Mouse (Mus musculus): Measurements from ENCODE around the gene Vapb. TPM values are rescaled to one million over a fixed set of nuclear protein-coding genes. Genes with fewer than 3 reads are reported as not detected.

Gene Vapb
- polyA plus RNA-seq, 2 experiments from 2014 or later: 1.5 to 1.7 TPM

DNA sequence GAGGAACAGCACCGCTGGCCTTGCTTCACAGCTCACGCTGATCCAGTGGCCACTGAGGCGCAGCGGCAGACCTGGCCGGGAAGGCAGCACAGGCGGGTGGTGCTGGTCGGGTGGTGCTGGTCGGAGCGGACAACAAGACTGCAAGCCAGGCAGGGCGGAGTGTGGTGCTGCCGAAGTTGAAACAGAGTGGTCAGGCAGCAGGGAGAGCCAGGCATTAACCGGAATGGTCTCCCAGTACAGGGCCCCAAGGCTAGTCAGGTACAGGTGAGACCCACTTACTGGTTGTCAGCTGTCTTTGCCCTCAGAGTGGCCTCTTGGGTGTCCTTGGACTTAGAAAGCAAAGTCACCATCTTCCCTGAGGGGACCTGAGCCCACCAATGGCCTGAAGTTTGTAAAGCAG lies 56.7 kb downstream of the Vapb start:
- ATAC-seq: no peak

DNA sequence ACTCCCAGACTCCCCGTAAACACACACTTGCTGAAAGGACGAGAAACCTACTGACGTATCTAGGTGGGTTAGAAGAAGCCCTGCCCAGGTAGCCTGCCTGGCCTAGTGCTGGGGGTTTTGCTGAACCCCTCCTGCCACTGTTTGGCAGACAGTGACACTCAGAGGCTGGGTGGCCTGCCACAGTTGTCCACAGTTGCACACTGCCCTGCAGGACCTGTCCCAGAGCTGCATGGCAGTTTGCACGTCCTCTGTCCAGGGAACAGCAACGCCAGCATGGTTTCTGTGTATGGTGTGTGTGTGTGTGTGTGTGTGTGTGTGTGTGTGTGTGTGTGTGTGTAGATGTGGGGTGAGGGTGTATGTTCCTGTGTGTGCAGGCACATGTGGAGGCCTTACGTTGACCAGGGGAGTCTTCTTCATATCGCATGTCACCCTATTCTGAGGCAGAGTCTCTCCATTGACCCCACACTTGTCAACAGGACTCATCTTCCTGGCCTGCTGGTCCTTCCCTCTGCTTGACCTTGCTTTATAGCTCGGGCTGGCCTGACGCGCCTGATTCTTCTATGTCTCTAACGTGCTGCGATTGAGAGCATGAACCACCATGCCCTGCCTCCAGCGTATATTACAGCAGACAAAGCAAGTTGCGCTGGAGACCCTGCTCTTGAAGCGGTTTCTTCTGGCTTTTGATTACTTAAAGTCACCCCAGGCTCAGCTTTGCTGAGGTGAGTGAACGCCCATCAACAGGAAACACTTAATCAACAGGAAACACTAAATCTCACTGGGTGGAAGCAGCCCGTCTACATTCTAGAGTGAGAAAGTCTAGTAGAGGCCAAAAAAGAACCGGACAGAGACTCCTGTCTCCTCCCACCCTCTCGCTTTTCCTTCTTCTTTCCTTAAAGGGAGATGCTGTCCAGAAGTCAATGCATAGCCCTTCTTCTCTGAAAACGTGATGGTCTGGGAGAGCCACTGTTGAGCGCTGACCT lies 57.5 kb downstream of the Vapb start:
- peak; percentile 77 for ATAC-seq

DNA sequence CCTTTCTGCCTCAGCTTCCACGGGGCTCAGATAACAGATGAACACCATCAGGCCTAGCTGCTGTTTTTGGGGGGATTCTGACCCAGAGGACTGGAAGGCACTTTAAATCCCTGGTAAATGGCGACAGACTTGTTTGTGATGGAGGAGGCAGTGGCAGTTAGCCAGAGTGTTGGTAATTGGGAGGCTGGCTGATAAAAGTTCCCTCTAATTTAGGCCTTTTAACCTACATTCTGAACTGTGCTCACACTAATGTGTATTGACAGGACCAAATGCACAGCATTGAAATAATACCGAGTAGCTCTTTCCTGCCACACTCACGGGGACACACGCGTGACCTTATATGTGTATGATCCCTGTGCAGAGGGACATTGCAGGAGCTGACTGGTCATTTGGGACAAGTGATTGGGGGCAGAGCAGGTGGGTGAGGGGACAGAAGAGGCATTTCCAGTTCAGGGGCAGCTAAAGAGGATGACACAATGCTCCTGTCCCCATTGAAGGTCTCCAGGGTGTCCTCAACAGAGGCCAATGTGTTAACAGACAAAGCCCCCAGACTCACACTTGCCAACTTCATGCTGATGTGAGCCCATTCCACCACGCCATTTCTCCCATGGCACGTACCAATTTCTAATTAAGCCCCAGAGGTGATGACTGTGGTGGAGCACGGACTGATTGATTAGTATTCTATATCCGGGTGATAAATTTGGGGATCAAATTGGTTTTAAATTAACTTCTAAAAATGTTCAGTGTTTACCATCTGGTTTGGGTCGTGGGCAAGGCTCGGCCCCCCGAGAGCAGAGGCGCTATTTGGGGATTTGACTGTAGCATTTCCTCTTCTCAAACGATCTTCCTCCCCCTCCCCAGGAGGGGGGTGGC lies 58.7 kb downstream of the Vapb start:
- ATAC-seq: no peak

DNA sequence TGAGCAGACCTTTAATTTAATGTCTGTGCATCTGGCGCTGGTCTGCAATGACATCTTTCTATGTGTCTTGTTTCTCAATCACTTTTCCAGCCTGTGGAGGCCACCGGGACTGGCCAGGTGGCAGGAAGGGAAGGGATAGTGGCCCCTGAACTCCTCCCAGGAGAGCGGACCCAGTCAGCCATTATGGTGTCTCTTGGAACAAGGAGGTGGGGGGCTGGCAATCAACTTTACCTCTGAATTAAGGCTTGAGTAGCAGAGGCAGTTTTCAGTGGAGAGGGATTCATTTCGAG lies 59.3 kb downstream of the Vapb start:
- no peak for ATAC-seq

DNA sequence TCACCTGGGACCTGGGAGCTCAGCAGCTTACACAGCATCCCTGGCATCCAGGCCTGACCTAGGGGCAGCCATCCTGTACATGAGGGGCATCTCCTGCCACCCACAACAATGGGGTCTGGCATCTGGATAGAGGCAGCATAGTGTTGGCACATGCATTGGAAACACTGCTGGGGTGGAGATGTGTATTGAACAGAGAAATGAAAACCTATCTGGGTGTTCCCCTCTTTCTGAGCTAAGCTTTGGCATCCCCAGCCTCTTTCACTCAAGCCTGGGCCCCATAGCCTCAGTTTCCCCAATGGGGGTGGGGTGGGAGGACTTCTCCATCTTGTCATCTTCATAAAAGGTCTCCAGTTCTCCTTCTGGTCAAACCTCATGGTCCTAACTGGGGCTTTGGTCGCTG lies 62.2 kb downstream of the Vapb start:
- ATAC-seq: no peak

DNA sequence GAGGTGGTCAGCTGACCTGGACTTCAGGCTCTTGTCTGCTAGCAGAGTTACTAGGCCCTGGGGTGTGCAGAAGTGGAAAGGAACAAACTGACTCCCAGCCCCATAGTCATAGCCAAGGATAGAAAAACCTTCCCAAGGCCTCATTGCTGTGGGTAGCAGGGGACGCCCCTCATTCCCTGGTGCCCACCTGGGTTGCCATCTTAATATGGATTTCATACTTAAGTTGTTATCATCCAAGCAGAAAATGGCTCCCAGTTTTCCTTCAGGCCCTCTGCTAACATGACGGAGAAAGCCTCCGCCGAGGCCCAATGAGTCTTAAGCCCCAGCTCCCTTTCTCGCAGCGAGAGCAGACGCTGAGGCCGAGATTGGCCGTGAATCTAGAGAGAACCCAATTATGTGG lies 63.3 kb downstream of the Vapb start:
- ATAC-seq: no peak

DNA sequence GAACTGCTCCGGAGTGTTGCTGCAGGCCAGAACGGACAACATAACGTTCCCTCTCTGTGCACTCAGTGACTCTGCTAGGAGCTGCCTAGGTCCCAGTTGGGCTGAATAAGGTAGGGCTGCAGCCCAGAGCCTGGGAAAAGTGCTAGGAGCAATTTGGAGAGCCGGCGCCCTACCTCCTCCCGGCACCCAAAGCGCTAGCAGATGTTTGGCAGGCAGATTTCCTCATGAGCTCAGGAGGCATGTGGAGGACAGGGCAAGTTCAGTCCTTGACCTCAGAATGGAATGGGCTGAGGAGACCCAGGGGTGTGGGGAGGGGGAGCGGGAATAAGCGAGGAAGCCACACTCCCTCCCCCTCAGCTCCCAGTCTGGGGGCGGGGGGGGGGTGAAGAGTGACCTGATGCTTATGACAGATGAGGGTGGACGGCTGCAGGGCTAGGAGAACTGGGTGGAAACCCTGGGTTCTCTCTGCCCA lies 64.1 kb downstream of the Vapb start:
- ATAC-seq: no peak

DNA sequence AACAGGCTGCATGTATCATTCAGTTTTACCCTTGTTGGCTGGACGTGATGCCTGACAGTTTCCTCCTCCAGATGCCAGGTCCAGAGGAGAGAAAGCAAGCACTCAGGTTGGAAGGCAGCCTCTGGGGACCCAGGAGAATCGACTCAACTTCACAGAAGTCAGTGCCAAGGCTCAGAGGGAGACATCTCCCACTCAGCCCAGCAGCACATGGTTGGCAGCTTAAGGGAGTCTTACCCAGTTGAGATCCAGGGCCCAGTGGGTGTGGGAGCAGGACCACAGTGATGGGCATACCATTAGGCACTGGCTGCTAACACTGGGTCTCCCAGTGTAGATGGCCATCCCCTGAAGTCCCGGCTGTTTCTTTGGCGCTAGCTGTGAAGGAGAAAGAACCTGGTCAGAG lies 64.9 kb downstream of the Vapb start:
- no peak for ATAC-seq

DNA sequence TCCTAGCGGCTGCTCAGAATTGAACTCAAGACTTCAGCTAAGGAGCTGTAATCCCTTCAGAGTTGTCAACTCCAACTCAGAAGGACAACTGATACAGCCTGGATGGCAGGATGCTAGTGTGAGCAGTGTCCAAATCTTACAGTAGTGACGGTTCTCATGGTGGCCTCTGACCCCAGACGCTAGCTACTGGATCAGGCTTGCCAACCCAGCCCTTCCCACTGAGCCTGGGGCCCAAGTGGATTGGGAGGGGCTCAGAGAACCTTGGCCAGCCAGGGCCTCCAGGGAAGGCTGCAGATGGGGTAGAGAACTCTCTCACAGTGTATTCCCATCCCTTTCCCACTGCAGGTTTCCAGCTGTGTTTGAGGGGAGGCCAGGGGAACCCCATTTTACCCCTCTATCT lies 65.6 kb downstream of the Vapb start:
- ATAC-seq: no peak

DNA sequence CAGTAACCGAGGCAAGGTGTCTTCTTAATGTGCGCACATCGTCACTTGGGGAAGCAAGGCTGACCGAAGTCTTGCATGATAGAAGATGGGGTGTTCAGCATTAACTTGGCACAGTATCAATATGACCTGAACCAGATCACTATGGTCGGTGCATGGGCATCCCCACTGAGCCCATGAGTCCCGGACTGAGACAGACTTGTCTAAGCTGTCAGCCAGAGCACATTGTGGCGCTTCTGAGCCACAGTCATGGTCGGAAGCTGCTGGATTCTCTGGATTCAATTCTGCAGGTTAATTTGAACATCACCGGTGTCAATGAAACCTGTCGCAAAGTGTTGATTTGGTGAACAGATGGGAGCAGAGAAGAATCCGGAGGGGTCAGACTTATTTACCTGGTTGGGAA lies 66.5 kb downstream of the Vapb start:
- ATAC-seq: no peak

DNA sequence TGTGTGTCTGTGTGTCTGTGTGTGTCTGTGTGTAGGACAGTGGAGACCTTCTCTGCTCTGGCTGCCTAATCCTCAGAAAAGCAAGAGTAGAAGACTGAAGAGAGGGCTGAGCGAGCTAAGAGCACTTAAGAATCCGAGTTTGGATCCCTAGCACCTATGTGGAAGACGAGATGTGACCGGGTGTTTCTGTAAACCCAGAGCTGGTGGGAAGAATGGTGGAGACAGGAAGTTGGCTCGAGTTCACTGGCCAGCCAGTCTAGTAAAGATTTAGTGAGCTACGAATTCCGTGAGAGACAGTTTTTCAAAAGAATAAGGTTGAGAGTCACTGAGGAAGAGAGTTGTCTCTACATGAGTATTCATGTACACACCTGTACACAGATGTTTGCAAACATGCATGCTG lies 69.3 kb downstream of the Vapb start:
- no peak for ATAC-seq

DNA sequence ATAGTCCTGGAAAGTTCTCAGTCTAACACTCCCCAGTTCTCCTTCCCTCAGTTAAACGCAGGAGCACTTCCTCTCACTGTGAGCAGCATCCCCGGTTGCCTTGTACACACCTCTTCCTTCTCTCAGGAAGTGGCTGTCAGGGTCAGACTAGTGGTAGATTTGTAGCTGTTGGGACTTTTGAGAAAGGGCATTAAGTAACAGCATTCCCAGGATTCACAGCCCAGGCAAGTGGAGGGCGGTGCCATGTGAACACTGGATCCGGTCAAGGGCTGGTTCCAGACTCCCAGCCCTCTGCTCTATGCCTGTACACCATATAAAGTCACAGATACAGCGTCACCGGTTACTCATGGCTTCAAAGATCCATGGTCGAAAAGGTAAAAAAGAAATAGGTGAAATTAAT lies 71.6 kb downstream of the Vapb start:
- ATAC-seq: no peak

DNA sequence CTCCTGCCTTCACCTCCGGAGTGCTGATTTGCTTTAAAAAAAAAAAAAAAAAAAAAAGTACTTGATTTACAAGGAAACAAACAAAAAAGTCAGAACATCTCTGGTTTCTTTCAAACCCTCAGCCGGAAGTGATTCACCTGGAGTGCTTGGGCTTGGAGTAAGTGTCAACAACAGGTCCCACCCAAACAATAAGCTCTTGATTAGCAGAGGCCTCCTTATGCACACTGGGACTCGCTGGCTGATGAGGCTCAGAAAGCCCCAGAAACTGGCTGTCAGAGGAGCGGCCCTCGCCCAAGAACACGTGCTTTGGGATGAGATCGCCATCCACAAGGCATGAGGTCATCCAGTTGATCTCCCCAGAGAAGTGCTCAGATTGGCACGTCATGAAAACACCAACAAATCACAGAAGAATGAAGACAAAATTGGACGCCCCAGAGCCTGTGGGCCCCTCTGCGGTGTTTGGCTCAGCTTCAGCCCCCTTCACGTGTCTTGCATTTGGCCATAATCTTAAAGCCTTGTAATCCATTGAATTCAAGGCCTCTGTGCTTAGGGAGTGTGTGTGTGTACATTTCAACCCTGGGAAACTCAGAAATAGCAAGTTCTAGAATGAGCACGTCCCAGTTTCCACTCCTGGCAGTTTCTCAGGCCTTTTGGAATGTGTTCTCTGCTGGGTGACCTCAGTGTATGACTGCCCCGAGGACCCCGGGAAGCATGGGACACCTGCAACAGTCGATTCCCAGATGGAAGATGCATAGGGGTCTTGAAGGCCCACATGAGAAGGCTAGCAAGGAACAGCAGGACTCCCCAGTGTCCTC lies 72.9 kb downstream of the Vapb start:
- no peak for ATAC-seq

DNA sequence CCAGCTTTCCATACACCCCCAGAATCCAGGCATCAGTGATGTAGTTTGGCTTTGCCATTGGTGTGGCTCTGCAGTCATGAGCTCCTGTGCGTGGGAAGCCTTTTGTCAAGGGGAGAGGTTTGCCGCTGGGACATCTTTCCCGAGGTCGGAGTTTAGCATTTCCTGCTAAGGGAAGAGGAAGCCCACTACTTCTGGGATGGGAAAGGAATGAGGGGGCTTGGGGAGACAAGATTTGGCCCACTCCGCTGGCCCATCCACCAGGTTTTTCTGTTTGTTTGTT lies 73.5 kb downstream of the Vapb start:
- no peak for ATAC-seq

DNA sequence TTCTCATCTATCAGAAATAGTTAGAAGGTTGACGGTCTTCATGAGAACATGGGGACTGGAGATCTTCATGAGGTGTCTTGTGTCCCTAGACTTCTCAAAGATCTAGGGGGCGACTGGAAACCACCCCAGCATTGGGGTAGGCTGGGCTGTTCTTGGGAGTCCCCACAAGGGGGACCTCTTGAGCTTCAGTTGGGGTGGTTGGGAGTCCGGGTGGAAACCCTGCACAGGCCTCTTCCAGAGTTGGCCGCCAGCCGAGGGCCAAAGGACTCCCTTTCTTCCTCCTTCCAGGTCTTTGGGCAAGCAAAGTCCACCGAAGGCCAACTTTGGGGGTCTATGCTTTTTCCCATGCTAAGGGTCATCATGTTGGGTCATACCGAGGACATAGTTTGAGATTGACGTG lies 74.5 kb downstream of the Vapb start:
- no peak for ATAC-seq

DNA sequence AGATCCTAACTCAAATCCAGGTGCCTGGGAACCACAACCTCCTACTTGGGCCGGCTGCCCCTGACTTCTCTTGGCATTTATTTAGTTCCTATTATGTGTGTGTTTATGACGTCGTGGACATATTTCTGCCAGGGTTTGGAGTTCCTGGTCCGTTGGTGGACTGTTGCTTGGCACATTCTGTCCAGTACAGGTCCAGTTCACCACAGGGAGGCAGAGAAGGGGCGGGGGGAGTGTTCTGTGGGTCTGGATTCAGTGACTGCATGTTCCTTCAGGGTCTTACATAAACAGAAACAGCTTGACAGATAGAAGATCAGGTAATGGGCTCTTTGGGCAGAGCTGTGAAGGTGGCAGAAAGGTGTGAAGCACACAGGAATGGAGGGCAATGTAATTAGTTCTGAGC lies 75.8 kb downstream of the Vapb start:
- no peak for ATAC-seq

DNA sequence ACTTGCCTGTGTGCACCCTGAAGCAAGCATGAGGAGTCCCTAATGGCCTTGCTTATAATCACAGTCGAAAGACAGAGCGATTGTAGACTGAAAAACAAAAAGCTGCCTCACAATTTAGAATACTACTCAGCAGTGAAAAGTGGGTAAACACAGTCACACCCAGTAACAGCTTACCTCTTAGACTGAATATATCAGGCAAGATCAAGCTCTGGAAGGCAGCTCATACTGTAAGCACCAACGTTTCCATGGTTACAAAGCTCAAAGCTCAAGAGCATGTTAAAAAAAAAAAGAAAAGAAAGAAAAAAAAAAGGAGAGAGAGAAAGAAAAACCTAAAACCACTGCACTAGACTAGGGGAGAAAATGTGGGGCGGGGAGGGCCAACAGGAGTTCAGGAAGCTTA lies 89.0 kb downstream of the Vapb start:
- ATAC-seq: no peak

DNA sequence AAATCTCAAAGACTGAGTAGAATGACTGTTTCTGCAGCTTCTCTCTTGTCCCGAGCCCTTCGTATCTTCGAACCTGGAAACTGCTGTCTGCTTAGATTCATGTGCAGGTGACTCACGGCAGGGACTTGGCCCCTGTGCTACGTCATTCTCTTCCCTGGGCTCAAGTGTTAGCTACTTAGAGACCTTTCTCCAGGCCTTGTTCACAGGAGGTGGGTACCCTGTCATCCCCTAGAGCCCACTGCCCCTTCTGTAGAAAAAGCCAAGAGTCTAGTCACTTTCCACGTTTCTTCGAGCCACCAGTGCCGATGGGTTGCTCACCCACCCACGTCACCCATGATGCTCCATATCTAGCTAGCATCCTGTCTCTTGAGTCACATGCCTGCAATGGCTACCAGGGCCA lies 89.9 kb downstream of the Vapb start:
- ATAC-seq: no peak

DNA sequence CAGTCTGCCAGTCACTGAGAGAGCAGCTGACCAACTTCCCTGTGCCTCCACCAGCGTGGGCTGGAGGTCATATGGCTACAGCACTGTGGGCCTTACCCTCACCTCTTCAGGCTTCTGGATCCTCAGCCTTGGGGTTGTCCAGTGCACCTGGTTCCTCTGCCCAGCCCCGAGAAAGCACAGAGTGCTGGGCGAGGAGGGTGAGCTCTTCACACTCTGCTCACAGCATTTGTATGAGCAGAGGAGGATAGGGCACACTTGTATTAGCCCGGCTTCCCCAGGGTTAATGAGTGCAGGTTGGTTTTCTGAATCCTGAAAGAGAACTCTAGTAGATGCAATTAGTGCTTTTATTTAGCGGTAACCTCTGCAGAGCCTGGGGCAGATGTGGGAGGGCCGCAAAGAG lies 90.8 kb downstream of the Vapb start:
- no peak for ATAC-seq

DNA sequence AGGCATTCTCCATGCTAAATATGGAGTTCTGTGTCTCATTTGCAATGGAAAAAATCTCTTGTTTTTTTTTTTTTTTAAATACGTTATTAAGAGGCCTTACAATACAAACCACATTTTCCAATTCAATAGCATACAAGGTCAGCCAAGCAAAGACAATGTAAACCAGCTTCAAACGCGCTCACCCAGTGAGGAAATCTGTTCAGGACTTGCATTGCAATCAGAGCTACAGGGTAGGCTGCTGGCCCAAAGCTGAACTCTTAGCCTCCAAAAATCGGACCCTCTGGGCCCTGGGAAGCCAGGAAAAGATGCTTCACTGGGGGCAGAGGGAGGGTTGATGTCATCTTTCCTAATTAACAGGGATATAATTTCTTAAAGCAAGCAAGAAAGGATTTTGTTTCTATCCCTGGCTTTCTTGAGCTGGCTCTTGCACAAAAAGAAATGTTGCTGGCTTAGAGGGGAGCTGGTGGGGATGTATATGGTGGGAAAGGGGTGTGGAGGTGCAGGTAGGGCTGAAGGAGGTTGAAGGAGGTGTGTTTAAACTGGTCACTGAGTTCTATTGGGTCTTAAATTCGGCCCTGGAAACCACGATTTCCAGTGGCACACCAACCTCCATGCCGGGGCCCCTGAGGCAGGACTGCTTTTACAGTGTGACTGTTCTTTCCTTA lies 95.6 kb downstream of the Vapb start:
- ATAC-seq: no peak

All from CD4-positive, CD25-positive, alpha-beta regulatory T cell, adult 4 months (primary cell).